Mouse (Mus musculus) forebrain, embryonic 12.5 days (tissue): ENCODE results near the gene Ralgps1. TPM values are rescaled to one million over a fixed set of nuclear protein-coding genes. Genes with fewer than 3 reads are reported as not detected.

Experiments
- ATAC-seq: fragments of 200-750 bp; cut with Nextera tagmentation; 2 replicates; pipeline ENCODE4 v1.8.0; 2017; ENCODE audit warnings: moderate TSS enrichment; ENCODE audit not compliant: low FRiP score
- H3K27ac ChIP-seq: fragments of 300-500 bp; sonication (generic); 2 replicates; pipeline ENCODE4 v1.5.1; 2016; ENCODE audit warnings: mild to moderate bottlenecking
- H3K27me3 ChIP-seq: fragments of 300-500 bp; sonication (generic); 2 replicates; pipeline ENCODE4 v1.6.1; 2016; ENCODE audit warnings: mild to moderate bottlenecking
- H3K36me3 ChIP-seq: fragments of 300-500 bp; sonication (generic); replicated peaks from 2 replicates; pipeline ENCODE4 v1.6.1; 2016; ENCODE audit warnings: mild to moderate bottlenecking
- H3K4me1 ChIP-seq: fragments of 300-500 bp; sonication (generic); 2 replicates; pipeline ENCODE4 v1.6.1; 2016
- H3K4me2 ChIP-seq: fragments of 300-500 bp; sonication (generic); 2 replicates; pipeline ENCODE4 v1.6.1; 2016; ENCODE audit warnings: mild to moderate bottlenecking, moderate library complexity
- H3K4me3 ChIP-seq: fragments of 300-500 bp; sonication (generic); replicated peaks from 2 replicates; pipeline ENCODE4 v1.5.1; 2016; ENCODE audit warnings: mild to moderate bottlenecking
- H3K9ac ChIP-seq: fragments of 300-500 bp; sonication (generic); 2 replicates; pipeline ENCODE4 v1.6.1; 2016; ENCODE audit warnings: mild to moderate bottlenecking
- H3K9me3 ChIP-seq: fragments of 300-500 bp; sonication (generic); 2 replicates; pipeline ENCODE4 v1.6.1; 2016
- WGBS: fragments of 180-500 bp; shearing (Covaris S2); methylation state at CpG from one replicate; pipeline ENCODE4 v1.1.7; 2016; 5-methylcytosine and 5-hydroxymethylcytosine counted together
- polyA plus RNA-seq: library from polyadenylated mRNA; unstranded; fragments of >200 nt; fragmentation: Nextera tagmentation; extraction: Ambion mirVana; gene quantifications from 2 replicates; pipeline ENCODE4 v1.2.1, GENCODE M21; 2016

Gene Ralgps1
- polyA plus RNA-seq, 1 experiment from 2014 or later = 23.8 TPM

- 89% methylated on average over 7 of the region's 7 CpGs for WGBS
- Histone ChIP-seq H3K4me2 (no peak overlapping the region), H3K4me3 (no peak overlapping the region), H3K27ac (no peak overlapping the region), H3K9me3 (no peaks in the 10 kb centered on the region), H3K27me3 (no peaks in the 10 kb centered on the region), H3K9ac (no peak overlapping the region), H3K4me1 (peaks cover 6% of the 10 kb centered on the region; the same call in 1 of the 2 replicates), H3K36me3 (peaks cover 37% of the 10 kb centered on the region)
- ATAC-seq = no peak
Observed at GRCm38 (mm10) chr2:33248549-33248948, 122.7 kb downstream of the Ralgps1 start.

GRCm38 (mm10) chr2:33246841-33247240 is 124.4 kb downstream of the Ralgps1 start:
- Histone ChIP-seq H3K4me2 (no peak overlapping the region), H3K9ac (no peak overlapping the region), H3K36me3 (peaks cover 45% of the 10 kb centered on the region), H3K27me3 (no peaks in the 10 kb centered on the region), H3K4me3 (no peak overlapping the region), H3K27ac (no peak overlapping the region), H3K4me1 (peaks cover 6% of the 10 kb centered on the region; the same call in 1 of the 2 replicates), H3K9me3 (no peaks in the 10 kb centered on the region)
- 84% methylated on average over 5 of the region's 5 CpGs for WGBS
- ATAC-seq = no peak

GRCm38 (mm10) chr2:33245350-33245749 is 125.9 kb downstream of the Ralgps1 start:
- Histone ChIP-seq H3K4me3 (no peak overlapping the region), H3K27me3 (no peaks in the 10 kb centered on the region), H3K4me1 (peaks cover 6% of the 10 kb centered on the region; the same call in 1 of the 2 replicates), H3K4me2 (no peak overlapping the region), H3K36me3 (peaks cover 45% of the 10 kb centered on the region), H3K27ac (no peak overlapping the region), H3K9ac (no peak overlapping the region), H3K9me3 (no peaks in the 10 kb centered on the region)
- ATAC-seq = no peak

GRCm38 (mm10) chr2:33244880-33245279 is 126.4 kb downstream of the Ralgps1 start:
- Histone ChIP-seq H3K4me3 (no peak overlapping the region), H3K27ac (no peak overlapping the region), H3K4me1 (peaks cover 6% of the 10 kb centered on the region; the same call in 1 of the 2 replicates), H3K9me3 (no peaks in the 10 kb centered on the region), H3K27me3 (no peaks in the 10 kb centered on the region), H3K9ac (no peak overlapping the region), H3K36me3 (peaks cover 45% of the 10 kb centered on the region), H3K4me2 (no peak overlapping the region)
- 85% methylated on average over 6 of the region's 6 CpGs for WGBS
- no peak for ATAC-seq

- Histone ChIP-seq H3K9ac (no peak overlapping the region), H3K36me3 (peaks cover 7% of the 10 kb centered on the region; the same call in 1 of the 2 replicates), H3K9me3 (no peaks in the 10 kb centered on the region), H3K27me3 (no peaks in the 10 kb centered on the region), H3K4me2 (no peak overlapping the region), H3K27ac (no peak overlapping the region), H3K4me3 (no peak overlapping the region), H3K4me1 (peaks cover 11% of the 10 kb centered on the region; the same call in 1 of the 2 replicates)
- no peak for ATAC-seq
- 87% methylated on average over 6 of the region's 6 CpGs for WGBS
Observed at GRCm38 (mm10) chr2:33237581-33237980, 133.7 kb downstream of the Ralgps1 start.

- Histone ChIP-seq H3K4me1 (peaks cover 21% of the 10 kb centered on the region; the same call in 1 of the 2 replicates), H3K9ac (no peak overlapping the region), H3K27ac (no peak overlapping the region), H3K9me3 (no peaks in the 10 kb centered on the region), H3K27me3 (no peaks in the 10 kb centered on the region), H3K36me3 (peaks cover 19% of the 10 kb centered on the region), H3K4me3 (no peak overlapping the region), H3K4me2 (no peak overlapping the region)
- WGBS = 83% methylated on average over 4 of the region's 4 CpGs
- ATAC-seq = no peak
Observed at GRCm38 (mm10) chr2:33234848-33235247, 136.4 kb downstream of the Ralgps1 start.

- Histone ChIP-seq H3K27ac (no peak overlapping the region), H3K27me3 (no peaks in the 10 kb centered on the region), H3K36me3 (peaks cover 27% of the 10 kb centered on the region), H3K9me3 (no peaks in the 10 kb centered on the region), H3K9ac (no peak overlapping the region), H3K4me2 (no peak overlapping the region), H3K4me1 (peaks cover 21% of the 10 kb centered on the region; the same call in 1 of the 2 replicates), H3K4me3 (no peak overlapping the region)
- WGBS = 76% methylated on average over 5 of the region's 5 CpGs
- no peak for ATAC-seq
Observed at GRCm38 (mm10) chr2:33233856-33234255, 137.4 kb downstream of the Ralgps1 start.

- Histone ChIP-seq H3K27ac (no peak overlapping the region), H3K4me2 (no peak overlapping the region), H3K9me3 (no peaks in the 10 kb centered on the region), H3K4me3 (no peak overlapping the region), H3K36me3 (peaks cover 36% of the 10 kb centered on the region), H3K4me1 (peaks cover 21% of the 10 kb centered on the region; the same call in 1 of the 2 replicates), H3K27me3 (no peaks in the 10 kb centered on the region), H3K9ac (no peak overlapping the region)
- no peak for ATAC-seq
- WGBS = 78% methylated on average over 6 of the region's 6 CpGs
Observed at GRCm38 (mm10) chr2:33232782-33233570, 138.3 kb downstream of the Ralgps1 start.

- Histone ChIP-seq H3K36me3 (peaks cover 37% of the 10 kb centered on the region), H3K4me3 (no peak overlapping the region), H3K4me2 (no peak overlapping the region), H3K4me1 (peaks cover 26% of the 10 kb centered on the region), H3K27me3 (no peaks in the 10 kb centered on the region), H3K9ac (no peak overlapping the region), H3K9me3 (no peaks in the 10 kb centered on the region), H3K27ac (0 out of 2 replicates have a peak overlapping the region, but pooled peaks have one; percentile 42)
- 61% methylated on average over 2 of the region's 2 CpGs for WGBS
- no peak for ATAC-seq
Observed at GRCm38 (mm10) chr2:33231788-33232187, 139.5 kb downstream of the Ralgps1 start.

- Histone ChIP-seq H3K4me2 (no peak overlapping the region), H3K27me3 (no peaks in the 10 kb centered on the region), H3K9me3 (no peaks in the 10 kb centered on the region), H3K36me3 (peaks cover 37% of the 10 kb centered on the region), H3K4me3 (no peak overlapping the region), H3K4me1 (peaks cover 27% of the 10 kb centered on the region), H3K27ac (no peak overlapping the region), H3K9ac (no peak overlapping the region)
- WGBS = 79% methylated on average over 10 of the region's 10 CpGs
- ATAC-seq = no peak
Observed at GRCm38 (mm10) chr2:33230701-33231100, 140.6 kb downstream of the Ralgps1 start.

GRCm38 (mm10) chr2:33228551-33228950 is 142.7 kb downstream of the Ralgps1 start:
- Histone ChIP-seq H3K4me3 (no peak overlapping the region), H3K9ac (no peak overlapping the region), H3K36me3 (peaks cover 37% of the 10 kb centered on the region), H3K27ac (no peak overlapping the region), H3K27me3 (no peaks in the 10 kb centered on the region), H3K4me1 (peaks cover 29% of the 10 kb centered on the region), H3K9me3 (no peaks in the 10 kb centered on the region), H3K4me2 (no peak overlapping the region)
- ATAC-seq = no peak
- WGBS = 96% methylated on average over 15 of the region's 15 CpGs

GRCm38 (mm10) chr2:33228077-33228476 is 143.2 kb downstream of the Ralgps1 start:
- Histone ChIP-seq H3K9ac (no peak overlapping the region), H3K9me3 (no peaks in the 10 kb centered on the region), H3K4me1 (peaks cover 29% of the 10 kb centered on the region), H3K4me2 (no peak overlapping the region), H3K27me3 (no peaks in the 10 kb centered on the region), H3K27ac (no peak overlapping the region), H3K36me3 (peaks cover 37% of the 10 kb centered on the region), H3K4me3 (no peak overlapping the region)
- WGBS = 92% methylated on average over 11 of the region's 11 CpGs
- no peak for ATAC-seq

- H3K27me3 ChIP-seq = no peaks in the 10 kb centered on the region
- H3K4me1 ChIP-seq = peaks cover 16% of the 10 kb centered on the region
- H3K4me3 ChIP-seq = no peak overlapping the region
- no peak overlapping the region for H3K4me2 ChIP-seq
- no peak for ATAC-seq
- H3K27ac ChIP-seq = no peak overlapping the region
- WGBS = 91% methylated on average over 7 of the region's 7 CpGs
- peaks cover 36% of the 10 kb centered on the region for H3K36me3 ChIP-seq
- no peak overlapping the region for H3K9ac ChIP-seq
- no peaks in the 10 kb centered on the region for H3K9me3 ChIP-seq
Observed at GRCm38 (mm10) chr2:33225921-33226320, 145.4 kb downstream of the Ralgps1 start.
